Mouse (Mus musculus) heart, adult 2 months (tissue): ENCODE results near the gene Thg1l.

Source experiments
- CTCF ChIP-seq: fragments of 200-600 bp; IDR thresholded peaks from 2 replicates; pipeline ENCODE4 v1.8.1; 2022; ENCODE audit warnings: antibody characterized with exemption, mild to moderate bottlenecking, moderate library complexity
- EP300 ChIP-seq: fragments of 200-500 bp; IDR thresholded peaks from 2 replicates; pipeline ENCODE4 v1.6.1; 2011; ENCODE audit warnings: low read depth, low read length, control low read depth; ENCODE audit not compliant: insufficient read depth
- POLR2A ChIP-seq: fragments of 200-500 bp; IDR thresholded peaks from 2 replicates; pipeline ENCODE4 v1.6.1; 2011; ENCODE audit warnings: mild to moderate bottlenecking, low read depth, low read length, control low read depth; ENCODE audit not compliant: insufficient read depth

- TF ChIP-seq CTCF = peak; percentile 48
- TF ChIP-seq POLR2A = no peak
- no peak for TF ChIP-seq EP300
Measured at GRCm38 (mm10) chr11:45959598-45959997, 4.3 kb upstream of the Thg1l start.
